Mouse (Mus musculus) lung, adult 2 months (tissue): ENCODE measurements around the gene Rnf150.

Experiments
- CTCF ChIP-seq: fragments of 200-500 bp; IDR thresholded peaks from 2 replicates; pipeline ENCODE4 v1.5.1; 2011; ENCODE audit warnings: mild to moderate bottlenecking, low read length, control low read depth; ENCODE audit not compliant: insufficient read depth
- POLR2A ChIP-seq: fragments of 200-500 bp; IDR thresholded peaks from 2 replicates; pipeline ENCODE4 v1.6.1; 2011; ENCODE audit warnings: low read depth, mild to moderate bottlenecking, control low read depth, low read length, borderline replicate concordance; ENCODE audit errors: extremely low read depth

- TF ChIP-seq POLR2A (no peak), CTCF (no peak)
Measured at GRCm38 (mm10) chr8:82846730-82847129, 16.4 kb upstream of the Rnf150 start.
